In the genomic region with DNA sequence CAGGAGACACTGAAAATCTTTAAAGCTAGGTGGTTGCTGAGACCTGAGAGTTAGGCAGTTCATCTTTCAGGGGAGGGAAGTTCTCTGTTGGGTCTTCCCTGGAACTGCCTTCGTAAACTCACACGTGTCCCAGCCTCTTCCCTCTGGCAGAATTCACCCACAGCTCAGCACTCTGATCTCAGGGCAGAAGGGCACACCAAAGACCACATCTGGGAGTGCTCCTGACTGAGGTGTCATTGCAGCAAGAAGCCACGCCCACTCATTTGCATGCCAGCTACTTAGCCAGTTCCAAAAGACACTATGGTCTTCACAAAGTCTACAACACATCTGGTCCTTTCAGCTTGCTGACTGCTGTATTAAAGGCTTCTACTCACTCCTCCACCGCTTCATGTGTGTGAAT, we compare ENCODE assay signal across 19 mouse cellular contexts.
DNase-seq lines count a peak whose midpoint lies in the region; ATAC-seq lines count a peak whose summit lies in the region.
"Had no signal": no experiment of that assay in that cellular context is flagged by ENCODE, and none has a peak within 500 bp of the region (broad histone marks: within the 10 kb centered on the region; RNA-seq: fewer than 3 reads in every experiment).

No protein-coding gene starts in this region.

- no peak overlapping the region for H3K4me3 ChIP-seq in neural tube, embryonic 13.5 days
- H3K4me3 ChIP-seq in kidney, embryonic 16.5 days (ENCODE audit: low read length): no peak overlapping the region
- H3K4me3 ChIP-seq in neural tube, embryonic 15.5 days (replicated peaks): no peak overlapping the region
- no peak overlapping the region for H3K4me3 ChIP-seq in intestine, embryonic 15.5 days (replicated peaks)
- H3K4me3 ChIP-seq: embryonic facial prominence, embryonic 10.5 days; heart, embryonic 13.5 days; limb, embryonic 15.5 days; neural tube, embryonic 12.5 days had no signal

- intact Hi-C loops in gastrocnemius, postnatal 14 days (cut with DNase I; ENCODE audit: low total_unique reads): no loop called here

- WGBS in neural tube, embryonic 13.5 days: 43% methylated on average over 4 of the region's 4 CpGs
- WGBS in kidney, embryonic 16.5 days: 18% methylated on average over 4 of the region's 4 CpGs
- 44% methylated on average over 4 of the region's 4 CpGs for WGBS in neural tube, embryonic 15.5 days
- WGBS in intestine, embryonic 15.5 days: 26% methylated on average over 4 of the region's 4 CpGs

- no peaks in the 10 kb centered on the region; the same call in 1 of the 2 replicates for H3K4me1 ChIP-seq in neural tube, embryonic 13.5 days (replicated peaks)
- H3K4me1 ChIP-seq in kidney, embryonic 16.5 days (ENCODE audit: insufficient read depth, low read length): no peaks in the 10 kb centered on the region
- peaks cover 10% of the 10 kb centered on the region; the same call in 1 of the 2 replicates for H3K4me1 ChIP-seq in neural tube, embryonic 15.5 days
- H3K4me1 ChIP-seq in intestine, embryonic 15.5 days (replicated peaks): no peaks in the 10 kb centered on the region
- H3K4me1 ChIP-seq: heart, embryonic 13.5 days; limb, embryonic 15.5 days; neural tube, embryonic 12.5 days had no signal

- no peaks in the 10 kb centered on the region for H3K9me3 ChIP-seq in neural tube, embryonic 13.5 days
- H3K9me3 ChIP-seq in kidney, embryonic 16.5 days (ENCODE audit: low read length): no peaks in the 10 kb centered on the region
- no peaks in the 10 kb centered on the region for H3K9me3 ChIP-seq in neural tube, embryonic 15.5 days (replicated peaks)
- H3K9me3 ChIP-seq in intestine, embryonic 15.5 days: no peaks in the 10 kb centered on the region
- H3K9me3 ChIP-seq: embryonic facial prominence, embryonic 10.5 days; heart, embryonic 13.5 days; limb, embryonic 15.5 days; neural tube, embryonic 12.5 days had no signal

- no peak overlapping the region for H3K9ac ChIP-seq in neural tube, embryonic 13.5 days
- H3K9ac ChIP-seq in kidney, embryonic 16.5 days (replicated peaks; ENCODE audit: low read length): no peak overlapping the region
- no peak overlapping the region for H3K9ac ChIP-seq in neural tube, embryonic 15.5 days (replicated peaks)
- H3K9ac ChIP-seq in intestine, embryonic 15.5 days: no peak overlapping the region
- H3K9ac ChIP-seq: heart, embryonic 13.5 days; limb, embryonic 15.5 days; neural tube, embryonic 12.5 days had no signal

- no peak overlapping the region for H3K4me2 ChIP-seq in neural tube, embryonic 13.5 days
- H3K4me2 ChIP-seq in kidney, embryonic 16.5 days (replicated peaks; ENCODE audit: low read depth, low read length): no peak overlapping the region
- no peak overlapping the region for H3K4me2 ChIP-seq in neural tube, embryonic 15.5 days
- H3K4me2 ChIP-seq in intestine, embryonic 15.5 days (replicated peaks): no peak overlapping the region
- H3K4me2 ChIP-seq: heart, embryonic 13.5 days; limb, embryonic 15.5 days; midbrain, embryonic 11.5 days; neural tube, embryonic 12.5 days had no signal

- ATAC-seq in neural tube, embryonic 13.5 days (ENCODE audit: low read depth): no peak
- peak; percentile 59; the same call in 1 of the 2 replicates for ATAC-seq in kidney, embryonic 16.5 days (ENCODE audit: low FRiP score, low TSS enrichment)
- no peak for ATAC-seq in neural tube, embryonic 15.5 days (ENCODE audit: low FRiP score)
- ATAC-seq in intestine, embryonic 15.5 days: no peak
- ATAC-seq: hindbrain, embryonic 16.5 days; lung, postnatal 0 days had no signal

- peak overlapping the region; percentile 4; the same call in 1 of the 2 replicates for H3K27ac ChIP-seq in neural tube, embryonic 13.5 days (replicated peaks)
- H3K27ac ChIP-seq in kidney, embryonic 16.5 days (ENCODE audit: low read length): no peak overlapping the region
- peak overlapping the region; percentile 60 for H3K27ac ChIP-seq in neural tube, embryonic 15.5 days (replicated peaks)
- no peak overlapping the region for H3K27ac ChIP-seq in intestine, embryonic 15.5 days
- H3K27ac ChIP-seq: embryonic facial prominence, embryonic 10.5 days; heart, embryonic 13.5 days; limb, embryonic 15.5 days; neural tube, embryonic 12.5 days had no signal

- H3K36me3 ChIP-seq in neural tube, embryonic 13.5 days: no peaks in the 10 kb centered on the region
- no peaks in the 10 kb centered on the region for H3K36me3 ChIP-seq in kidney, embryonic 16.5 days (ENCODE audit: insufficient read depth, low read length)
- H3K36me3 ChIP-seq in neural tube, embryonic 15.5 days: no peaks in the 10 kb centered on the region
- no peaks in the 10 kb centered on the region for H3K36me3 ChIP-seq in intestine, embryonic 15.5 days
- H3K36me3 ChIP-seq: embryonic facial prominence, embryonic 10.5 days; heart, embryonic 13.5 days; limb, embryonic 15.5 days; neural tube, embryonic 12.5 days had no signal

- DNase-seq in neural tube, embryonic 10.5 days (ENCODE audit: extremely low spot score, low spot score): no peak
- DNase-seq in kidney, adult 11 months: peak; percentile 25
- no peak for DNase-seq in gastrocnemius, postnatal 14 days
- DNase-seq: cerebellum, adult 2 months; cerebellum, postnatal 36 days; heart, adult 18-20 months; right cerebral cortex, postnatal 14 days had no signal

- H3K27me3 ChIP-seq in neural tube, embryonic 13.5 days: no peaks in the 10 kb centered on the region
- no peaks in the 10 kb centered on the region for H3K27me3 ChIP-seq in kidney, embryonic 16.5 days (ENCODE audit: insufficient read depth, low read length)
- H3K27me3 ChIP-seq in neural tube, embryonic 15.5 days (replicated peaks): no peaks in the 10 kb centered on the region
- no peaks in the 10 kb centered on the region for H3K27me3 ChIP-seq in intestine, embryonic 15.5 days (replicated peaks)
- H3K27me3 ChIP-seq: CH12.LX; heart, embryonic 13.5 days; limb, embryonic 15.5 days; neural tube, embryonic 12.5 days had no signal

Comparison
In these comparisons a context has a peak if more than half of its experiments do, and no peak if none do; other contexts are left out.
1. H3K27ac ChIP-seq: peak in neural tube, embryonic 13.5 days (single experiment) and neural tube, embryonic 15.5 days (single experiment); none in kidney, embryonic 16.5 days (single experiment) and intestine, embryonic 15.5 days (single experiment).